Mouse (Mus musculus): Measurements from ENCODE around the gene Bbs7.
A peak's percentile ranks its signal among the peaks of the same experiment; 100 is the strongest.

The Bbs7 gene

DNA sequence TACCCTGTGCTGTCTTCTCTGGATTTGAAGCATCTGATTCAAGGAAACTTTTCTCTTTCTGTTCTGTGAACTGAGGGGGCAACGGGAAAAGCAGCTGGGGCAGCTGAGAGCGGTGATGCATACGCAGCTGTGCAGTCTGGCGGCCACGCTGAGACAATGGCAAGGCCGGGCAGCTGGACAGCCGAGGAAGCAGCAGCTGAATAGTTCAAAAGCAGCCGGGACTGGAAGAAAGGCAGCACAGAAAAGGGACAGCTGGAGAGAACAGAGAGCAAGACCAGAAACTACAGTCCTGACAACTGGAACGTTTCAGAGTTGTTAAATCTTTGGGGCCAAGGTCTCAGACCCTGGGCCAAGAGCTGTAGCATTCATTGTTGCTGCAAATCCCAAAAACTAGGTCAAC lies 61.9 kb downstream of the Bbs7 start:
- DNase-seq (ENCODE audit: low spot score), result peak; percentile 9

DNA sequence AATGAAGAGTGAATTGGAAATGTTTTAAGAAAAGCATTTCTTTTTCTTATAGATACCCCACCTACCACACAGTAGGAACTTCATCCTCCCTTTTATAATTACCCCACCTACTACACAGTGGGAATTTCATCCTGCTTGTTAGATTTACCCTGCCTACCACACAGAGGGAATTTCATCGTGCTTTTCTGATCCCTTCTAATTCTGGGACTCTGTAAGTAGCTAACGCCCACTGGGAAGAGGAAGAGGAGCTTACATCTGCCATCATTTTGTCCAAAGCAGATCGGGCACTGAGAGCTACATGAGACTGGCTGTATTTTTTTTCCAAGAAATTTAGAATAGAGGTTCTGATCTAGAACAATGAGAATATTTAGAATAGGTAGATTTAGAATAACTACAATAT lies 68.3 kb downstream of the Bbs7 start:
- DNase-seq (ENCODE audit: low spot score), result no peak

- no peak for DNase-seq (ENCODE audit: low spot score)
Observed at GRCm38 (mm10) chr3:36541399-36541798, 71.9 kb downstream of the Bbs7 start.

DNA sequence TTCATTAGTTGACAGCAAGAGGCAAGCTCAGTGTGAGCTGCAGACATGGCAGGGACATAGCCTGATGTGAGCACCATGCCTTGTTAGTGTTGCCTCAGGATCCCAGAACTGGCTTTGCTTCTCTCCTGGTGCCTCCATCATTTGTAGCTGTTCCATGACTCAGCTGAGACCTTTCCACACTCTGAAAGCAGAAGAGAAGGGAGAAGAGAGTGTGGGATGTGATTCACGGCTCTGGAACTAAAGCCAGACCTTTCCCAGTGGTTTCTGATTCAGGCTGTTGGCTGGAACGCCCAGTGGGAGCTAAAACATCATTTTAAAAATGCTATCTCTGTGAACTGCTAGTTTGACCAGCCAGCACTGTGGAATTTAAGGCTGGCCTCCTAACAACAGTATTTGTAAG lies 72.5 kb downstream of the Bbs7 start:
- peak; percentile 16 for DNase-seq (ENCODE audit: low spot score)

- no peak for DNase-seq (ENCODE audit: low spot score)
Observed at GRCm38 (mm10) chr3:36537701-36538470, 75.4 kb downstream of the Bbs7 start.

- no peak for DNase-seq (ENCODE audit: low spot score)
Observed at GRCm38 (mm10) chr3:36536041-36536440, 77.2 kb downstream of the Bbs7 start.

- DNase-seq (ENCODE audit: low spot score), result no peak
Observed at GRCm38 (mm10) chr3:36533201-36533672, 80.0 kb downstream of the Bbs7 start.

DNA sequence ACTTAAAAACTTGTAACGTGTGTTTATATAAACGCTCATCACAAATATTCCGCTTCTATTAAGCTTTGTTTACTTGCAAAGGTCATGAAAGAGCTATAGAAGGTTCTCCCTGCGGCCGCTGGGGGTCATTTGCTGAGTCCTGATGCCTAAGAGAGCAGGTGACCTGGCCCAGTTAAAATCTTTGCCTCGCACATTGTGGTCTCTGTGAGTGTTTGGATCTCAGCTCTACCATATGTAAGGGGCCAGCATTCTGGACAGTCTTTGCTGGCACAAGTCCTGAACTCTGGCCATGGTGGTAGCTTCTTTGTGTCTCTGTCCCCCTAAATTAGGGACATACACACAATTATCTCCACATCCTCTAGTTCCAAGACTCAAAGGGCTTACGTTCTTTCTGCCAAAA lies 80.5 kb downstream of the Bbs7 start:
- DNase-seq (ENCODE audit: low spot score), result no peak

DNA sequence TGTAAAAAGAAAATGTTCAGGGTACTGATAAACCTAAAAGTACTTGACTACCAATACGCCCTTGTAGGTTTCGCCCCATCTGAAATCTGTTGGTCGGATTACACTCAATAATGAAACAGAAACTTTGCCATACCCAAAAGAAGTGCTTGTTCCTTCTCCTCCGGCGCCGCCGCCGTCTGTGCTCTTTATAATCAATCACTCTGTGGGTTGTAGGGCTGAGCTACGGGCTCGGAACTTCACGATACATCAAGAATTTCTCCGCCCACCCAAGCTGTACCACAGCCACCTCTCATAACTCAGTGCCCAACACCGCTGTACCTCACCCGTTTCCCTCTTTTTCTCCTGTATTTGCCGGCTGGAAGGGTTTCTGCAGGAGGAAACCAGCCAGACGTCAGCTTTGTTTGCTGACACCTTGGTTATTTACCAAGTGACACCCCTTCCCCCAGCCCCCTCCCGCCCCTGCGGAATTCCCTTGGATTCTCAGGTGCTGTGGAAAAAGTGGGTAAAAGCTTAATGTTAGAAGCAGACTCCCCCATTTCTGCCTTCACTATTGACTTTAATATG lies 81.2 kb downstream of the Bbs7 start:
- no peak for DNase-seq (ENCODE audit: low spot score)

DNA sequence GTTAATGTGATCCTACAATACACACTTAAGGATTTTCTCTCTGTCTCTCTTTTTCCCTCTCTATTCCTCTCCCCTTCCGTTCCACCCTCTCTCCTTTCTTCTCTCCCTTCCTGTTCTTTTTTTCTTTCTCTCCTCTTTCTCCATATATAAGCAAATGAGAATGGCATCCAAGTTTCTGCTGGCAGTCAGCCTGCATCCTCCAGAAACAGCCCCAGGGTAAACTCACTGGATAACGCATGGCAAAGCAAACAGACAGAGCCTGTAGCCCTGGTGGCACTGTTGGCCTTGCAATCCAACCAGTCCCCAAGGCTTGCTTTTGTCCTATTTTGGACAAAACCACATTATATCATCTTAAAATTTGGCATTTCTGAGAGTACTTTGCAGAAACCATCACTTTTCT lies 82.0 kb downstream of the Bbs7 start:
- DNase-seq (ENCODE audit: low spot score), result no peak

DNA sequence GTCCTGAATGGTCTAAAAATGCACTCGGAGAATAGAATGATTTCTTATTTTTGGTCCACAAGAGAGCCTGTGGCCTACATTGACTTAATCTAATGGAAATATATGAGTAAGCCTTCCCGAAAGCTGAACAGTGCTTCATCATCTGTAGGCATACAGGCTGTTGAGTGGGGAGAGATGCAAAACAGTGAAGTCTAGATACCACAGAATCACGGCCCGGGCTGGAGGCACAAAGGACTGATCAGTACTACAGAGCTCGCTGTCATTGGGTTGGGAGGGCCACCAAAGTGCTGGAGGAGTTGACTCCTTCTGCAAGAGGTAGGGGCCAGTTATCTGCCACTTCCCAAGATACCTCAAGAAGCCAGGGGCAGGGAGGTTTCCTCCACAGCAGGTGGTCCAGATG lies 82.5 kb downstream of the Bbs7 start:
- no peak for DNase-seq (ENCODE audit: low spot score)

DNA sequence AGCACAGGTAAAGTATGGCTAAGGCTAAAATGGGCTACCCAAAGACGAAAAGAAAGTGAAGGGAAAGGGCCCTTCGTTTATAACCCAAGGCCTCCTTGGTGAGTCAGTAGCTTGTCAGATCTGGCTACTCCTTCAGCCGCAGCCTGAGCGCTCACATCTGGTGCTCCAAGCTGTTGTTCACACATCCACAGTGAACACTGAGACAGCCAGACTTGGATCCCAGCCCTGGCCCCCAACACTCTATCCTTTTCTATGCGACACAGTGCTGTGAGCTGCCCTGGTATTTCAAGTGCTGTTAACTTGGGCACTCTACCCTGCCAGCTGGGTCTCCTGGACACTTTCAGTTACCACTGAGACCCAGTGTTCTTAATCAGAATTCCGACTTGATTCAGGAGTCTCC lies 82.9 kb downstream of the Bbs7 start:
- peak; percentile 29 for DNase-seq (ENCODE audit: low spot score)

DNA sequence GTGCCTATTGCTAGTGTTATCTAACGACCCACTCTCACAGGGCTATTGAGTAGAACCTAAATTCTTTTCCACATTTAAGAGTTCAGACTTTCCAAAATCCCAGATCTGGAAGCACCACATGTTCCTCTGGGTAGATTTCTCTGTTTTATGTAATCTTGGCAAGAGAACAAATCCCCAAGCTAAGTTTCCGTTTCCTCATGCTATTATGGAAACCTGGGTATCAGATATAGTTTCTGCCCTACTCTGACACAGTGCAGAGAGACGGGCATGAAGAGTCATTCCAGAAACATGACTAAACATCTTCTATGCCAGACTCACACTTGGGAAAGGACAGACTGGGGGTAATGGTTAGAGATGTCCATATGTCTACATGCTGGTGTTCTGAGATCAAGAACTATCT lies 88.8 kb downstream of the Bbs7 start:
- DNase-seq (ENCODE audit: low spot score), result no peak
